Mouse (Mus musculus) heart, adult 2 months (tissue): ENCODE results near the gene Ntn1.

Experiments
- CTCF ChIP-seq: fragments of 200-600 bp; IDR thresholded peaks from 2 replicates; pipeline ENCODE4 v1.8.1; 2022; ENCODE audit warnings: antibody characterized with exemption, mild to moderate bottlenecking, moderate library complexity
- EP300 ChIP-seq: fragments of 200-500 bp; IDR thresholded peaks from 2 replicates; pipeline ENCODE4 v1.6.1; 2011; ENCODE audit warnings: low read depth, low read length, control low read depth; ENCODE audit not compliant: insufficient read depth
- POLR2A ChIP-seq: fragments of 200-500 bp; IDR thresholded peaks from 2 replicates; pipeline ENCODE4 v1.6.1; 2011; ENCODE audit warnings: mild to moderate bottlenecking, low read depth, low read length, control low read depth; ENCODE audit not compliant: insufficient read depth

GRCm38 (mm10) chr11:68331676-68332265 lies 68.9 kb downstream of the Ntn1 start:
- no peak for TF ChIP-seq CTCF
- TF ChIP-seq POLR2A, result no peak
- TF ChIP-seq EP300, result no peak
